Mouse (Mus musculus) gastrocnemius, adult 2 months (tissue): ENCODE results near the gene Actr3b. TPM values are rescaled to one million over a fixed set of nuclear protein-coding genes. Genes with fewer than 3 reads are reported as not detected.

ENCODE experiments used
- DNase-seq: peaks from one replicate; pipeline ENCODE4 v3.0.0; 2022
- H3K27ac ChIP-seq: fragments of 200-600 bp; 2 replicates; pipeline ENCODE4 v1.8.1; 2022; ENCODE audit warnings: mild to moderate bottlenecking
- H3K4me3 ChIP-seq: fragments of 200-600 bp; 2 replicates; pipeline ENCODE4 v1.8.1; 2022; ENCODE audit warnings: mild to moderate bottlenecking, moderate library complexity
- CTCF ChIP-seq: fragments of 200-600 bp; IDR thresholded peaks from 2 replicates; pipeline ENCODE4 v1.8.1; 2022; ENCODE audit warnings: antibody characterized with exemption, mild to moderate bottlenecking, moderate library complexity
- intact Hi-C: fragments of 180-260 bp; cut with DNase I; formaldehyde crosslinking; loops from one replicate; pipeline ENCODE4 v1.15.1; 2025
- total RNA-seq, 2 experiments: library from RNA; stranded (reverse); gene quantifications; 2 replicates each; pipeline ENCODE4 v1.2.3; 2021

The Actr3b gene
- total RNA-seq, 2 experiments from 2014 or later, result 5.1 to 21.3 TPM

- intact Hi-C loops, result no loop called here
- peak; percentile 21 for DNase-seq
- Histone ChIP-seq H3K4me3 (no peak overlapping the region), H3K27ac (no peak overlapping the region)
- TF ChIP-seq CTCF, result no peak
Observed at GRCm38 (mm10) chr5:25801744-25802143, 41.9 kb downstream of the Actr3b start.

GRCm38 (mm10) chr5:25804569-25804968, 44.8 kb downstream of the Actr3b start:
- no peak overlapping the region for H3K27ac ChIP-seq

GRCm38 (mm10) chr5:25812922-25813321, 53.1 kb downstream of the Actr3b start:
- DNase-seq, result no peak
- no peak overlapping the region for H3K4me3 ChIP-seq
- intact Hi-C loops, result no loop called here
- H3K27ac ChIP-seq, result no peak overlapping the region
- no peak for TF ChIP-seq CTCF

More at GRCm38 (mm10) chr5:25804569-25804968, 44.8 kb downstream of the Actr3b start:
- no peak for DNase-seq
- intact Hi-C loops, result no loop called here
- TF ChIP-seq CTCF, result 0 out of 2 replicates have a peak, but pooled peaks have one; percentile 3
- H3K4me3 ChIP-seq, result no peak overlapping the region

- Histone ChIP-seq H3K27ac (no peak overlapping the region), H3K4me3 (no peak overlapping the region)
- intact Hi-C loops, result loop anchor here (5.0 kb wide), 1 partner anchor 412 kb away; no protein-coding TSS in a partner anchor
- DNase-seq, result no peak
- no peak for TF ChIP-seq CTCF
Observed at GRCm38 (mm10) chr5:25829308-25830094, 69.7 kb downstream of the Actr3b start.

GRCm38 (mm10) chr5:25830802-25831201, 71.0 kb downstream of the Actr3b start:
- no peak for TF ChIP-seq CTCF
- intact Hi-C loops, result loop anchor here (5.0 kb wide), 1 partner anchor 414 kb away; no protein-coding TSS in a partner anchor
- H3K27ac ChIP-seq, result no peak overlapping the region
- DNase-seq, result no peak
- no peak overlapping the region for H3K4me3 ChIP-seq

GRCm38 (mm10) chr5:25831624-25832023, 71.8 kb downstream of the Actr3b start:
- peak; percentile 78 for TF ChIP-seq CTCF
- intact Hi-C loops, result loop anchor here (5.0 kb wide), 1 partner anchor 414 kb away; no protein-coding TSS in a partner anchor
- peak; percentile 37 for DNase-seq
- H3K4me3 ChIP-seq, result no peak overlapping the region
- H3K27ac ChIP-seq, result no peak overlapping the region

GRCm38 (mm10) chr5:25839400-25839799, 79.6 kb downstream of the Actr3b start:
- H3K4me3 ChIP-seq, result no peak overlapping the region
- TF ChIP-seq CTCF, result peak; percentile 80
- intact Hi-C loops, result no loop called here
- no peak overlapping the region for H3K27ac ChIP-seq
- peak; percentile 20 for DNase-seq

- Histone ChIP-seq H3K27ac (no peak overlapping the region), H3K4me3 (no peak overlapping the region)
- no peak for DNase-seq
- TF ChIP-seq CTCF, result no peak
- intact Hi-C loops, result no loop called here
Observed at GRCm38 (mm10) chr5:25846558-25846957, 86.8 kb downstream of the Actr3b start.

- DNase-seq, result no peak
- TF ChIP-seq CTCF, result no peak
- Histone ChIP-seq H3K27ac (no peak overlapping the region), H3K4me3 (no peak overlapping the region)
- intact Hi-C loops, result no loop called here
Observed at GRCm38 (mm10) chr5:25847154-25847553, 87.4 kb downstream of the Actr3b start.

- Histone ChIP-seq H3K27ac (no peak overlapping the region), H3K4me3 (no peak overlapping the region)
- DNase-seq, result peak; percentile 20
- TF ChIP-seq CTCF, result peak; percentile 43
- intact Hi-C loops, result no loop called here
Observed at GRCm38 (mm10) chr5:25848058-25848457, 88.3 kb downstream of the Actr3b start.

- intact Hi-C loops, result no loop called here
- no peak for DNase-seq
- TF ChIP-seq CTCF, result no peak
- Histone ChIP-seq H3K27ac (no peak overlapping the region), H3K4me3 (no peak overlapping the region)
Observed at GRCm38 (mm10) chr5:25866201-25866600, 106.4 kb downstream of the Actr3b start.

- TF ChIP-seq CTCF, result no peak
- Histone ChIP-seq H3K4me3 (no peak overlapping the region), H3K27ac (no peak overlapping the region)
- intact Hi-C loops, result no loop called here
- no peak for DNase-seq
Observed at GRCm38 (mm10) chr5:25869880-25870279, 110.1 kb downstream of the Actr3b start.

- intact Hi-C loops, result no loop called here
- TF ChIP-seq CTCF, result no peak
Observed at GRCm38 (mm10) chr5:25870632-25871031, 110.8 kb downstream of the Actr3b start.

More at GRCm38 (mm10) chr5:25870632-25871031, 110.8 kb downstream of the Actr3b start:
- no peak for DNase-seq
- Histone ChIP-seq H3K27ac (no peak overlapping the region), H3K4me3 (no peak overlapping the region)
